Mouse (Mus musculus) heart, postnatal 0 days (tissue): Measurements from ENCODE around the gene Chga. TPM values are rescaled to one million over a fixed set of nuclear protein-coding genes. Genes with fewer than 3 reads are reported as not detected.

Source experiments
- ATAC-seq: fragments of 200-750 bp; cut with Nextera tagmentation; 2 replicates; pipeline ENCODE4 v1.8.0; 2017; ENCODE audit warnings: low read depth, moderate number of reproducible peaks, moderate library complexity; ENCODE audit not compliant: insufficient read depth
- DNase-seq: peaks from one replicate; pipeline ENCODE4 v3.0.0-alpha.2; 2016; ENCODE audit warnings: low spot score
- H3K27ac ChIP-seq: fragments of 300-500 bp; sonication (generic); 2 replicates; pipeline ENCODE4 v1.5.1; 2014; ENCODE audit warnings: low read depth, mild to moderate bottlenecking
- H3K27me3 ChIP-seq: fragments of 300-500 bp; sonication (generic); 2 replicates; pipeline ENCODE4 v1.6.1; 2014; ENCODE audit warnings: low read length, mixed read lengths; ENCODE audit not compliant: control insufficient read depth, insufficient read depth
- H3K36me3 ChIP-seq: fragments of 300-500 bp; sonication (generic); replicated peaks from 2 replicates; pipeline ENCODE4 v1.6.1; 2014; ENCODE audit warnings: low read length, mixed read lengths; ENCODE audit not compliant: control insufficient read depth, insufficient read depth
- H3K4me1 ChIP-seq: fragments of 300-500 bp; sonication (generic); 2 replicates; pipeline ENCODE4 v1.6.1; 2014; ENCODE audit warnings: antibody characterized with exemption; ENCODE audit not compliant: control insufficient read depth, insufficient read depth
- H3K4me2 ChIP-seq: fragments of 300-500 bp; sonication (generic); 2 replicates; pipeline ENCODE4 v1.6.1; 2014; ENCODE audit warnings: low read depth, mild to moderate bottlenecking, low read length, moderate library complexity
- H3K4me3 ChIP-seq: fragments of 300-500 bp; sonication (generic); 2 replicates; pipeline ENCODE4 v1.5.1; 2014; ENCODE audit warnings: low read depth, low read length
- H3K9ac ChIP-seq: fragments of 300-500 bp; sonication (generic); replicated peaks from 2 replicates; pipeline ENCODE4 v1.6.1; 2014; ENCODE audit warnings: low read depth, low read length, mixed read lengths
- H3K9me3 ChIP-seq: fragments of 300-500 bp; sonication (generic); replicated peaks from 2 replicates; pipeline ENCODE4 v1.6.1; 2016; ENCODE audit warnings: low read length; ENCODE audit not compliant: control insufficient read depth
- CTCF ChIP-seq: IDR thresholded peaks from 2 replicates; pipeline ENCODE4 v1.5.1; 2016; ENCODE audit warnings: antibody characterized with exemption, control low read depth, low read depth
- EP300 ChIP-seq: IDR thresholded peaks from 2 replicates; pipeline ENCODE4 v1.6.1; 2016; ENCODE audit warnings: antibody characterized with exemption, low read depth
- WGBS: fragments of 180-500 bp; shearing (Covaris S2); extraction: QIAGEN DNeasy Blood & Tissue Kit; methylation state at CpG from one replicate; pipeline ENCODE4 v1.1.7; 2014; 5-methylcytosine and 5-hydroxymethylcytosine counted together
- polyA plus RNA-seq: library from polyadenylated mRNA; unstranded; fragments of >200 nt; fragmentation: Nextera tagmentation; extraction: Ambion mirVana; gene quantifications from 2 replicates; pipeline ENCODE4 v1.2.1, GENCODE M21; 2015
- total RNA-seq: library from RNA; depleted of rRNA; stranded (reverse); fragments of >200 nt; gene quantifications from 2 replicates; pipeline ENCODE4 v1.2.3, GENCODE M21; 2014; ENCODE audit warnings: low replicate concordance

Gene Chga
- total and polyA plus RNA-seq, 2 experiments from 2014 or later = not detected

- TF ChIP-seq CTCF (no peak), EP300 (no peak)
- H3K27me3 ChIP-seq = no peaks in the 10 kb centered on the region
- ATAC-seq (no peak), DNase-seq (no peak)
- WGBS = 52% methylated on average over 7 of the region's 7 CpGs
- no peaks in the 10 kb centered on the region for H3K9me3 ChIP-seq
- H3K9ac ChIP-seq = no peak overlapping the region
- no peak overlapping the region for H3K27ac ChIP-seq
- H3K4me2 ChIP-seq = no peak overlapping the region
- no peak overlapping the region for H3K4me3 ChIP-seq
- H3K36me3 ChIP-seq = 0 out of 2 replicates have a peak, but pooled peaks cover 3% of the 10 kb centered on the region
- no peaks in the 10 kb centered on the region for H3K4me1 ChIP-seq
Observed at GRCm38 (mm10) chr12:102573036-102573435, 18.3 kb downstream of the Chga start.

- TF ChIP-seq CTCF (0 out of 2 replicates have a peak, but pooled peaks have one; percentile 3), EP300 (no peak)
- Histone ChIP-seq H3K27ac (no peak overlapping the region), H3K9ac (no peak overlapping the region), H3K4me2 (no peak overlapping the region), H3K9me3 (no peaks in the 10 kb centered on the region), H3K4me1 (no peaks in the 10 kb centered on the region), H3K27me3 (no peaks in the 10 kb centered on the region), H3K4me3 (no peak overlapping the region), H3K36me3 (0 out of 2 replicates have a peak, but pooled peaks cover 3% of the 10 kb centered on the region)
- 79% methylated on average over 5 of the region's 5 CpGs for WGBS
- no peak for DNase-seq
- no peak for ATAC-seq
Observed at GRCm38 (mm10) chr12:102575541-102576329, 21.0 kb downstream of the Chga start.

GRCm38 (mm10) chr12:102576659-102577398 lies 22.1 kb downstream of the Chga start:
- TF ChIP-seq EP300 (no peak), CTCF (no peak)
- Histone ChIP-seq H3K4me1 (no peaks in the 10 kb centered on the region), H3K4me2 (no peak overlapping the region), H3K4me3 (no peak overlapping the region), H3K9me3 (no peaks in the 10 kb centered on the region), H3K9ac (no peak overlapping the region), H3K27ac (no peak overlapping the region), H3K27me3 (no peaks in the 10 kb centered on the region), H3K36me3 (0 out of 2 replicates have a peak, but pooled peaks cover 3% of the 10 kb centered on the region)
- 85% methylated on average over 10 of the region's 10 CpGs for WGBS
- DNase-seq = no peak
- no peak for ATAC-seq

GRCm38 (mm10) chr12:102579041-102579440 lies 24.3 kb downstream of the Chga start:
- H3K27ac ChIP-seq = no peak overlapping the region
- DNase-seq (no peak), ATAC-seq (peak; percentile 79)
- WGBS = 43% methylated on average over 6 of the region's 6 CpGs
- no peak overlapping the region for H3K9ac ChIP-seq
- no peak overlapping the region for H3K4me2 ChIP-seq
- H3K9me3 ChIP-seq = no peaks in the 10 kb centered on the region
- peak; percentile 89 for TF ChIP-seq CTCF
- TF ChIP-seq EP300 = no peak
- no peaks in the 10 kb centered on the region for H3K4me1 ChIP-seq
- 0 out of 2 replicates have a peak, but pooled peaks cover 3% of the 10 kb centered on the region for H3K36me3 ChIP-seq
- no peaks in the 10 kb centered on the region for H3K27me3 ChIP-seq
- H3K4me3 ChIP-seq = no peak overlapping the region

GRCm38 (mm10) chr12:102581579-102582196 lies 26.9 kb downstream of the Chga start:
- 73% methylated on average over 5 of the region's 5 CpGs for WGBS
- no peak for ATAC-seq

More at GRCm38 (mm10) chr12:102581579-102582196, 26.9 kb downstream of the Chga start:
- Histone ChIP-seq H3K36me3 (0 out of 2 replicates have a peak, but pooled peaks cover 3% of the 10 kb centered on the region), H3K9ac (no peak overlapping the region), H3K4me3 (no peak overlapping the region), H3K9me3 (no peaks in the 10 kb centered on the region), H3K4me1 (peaks cover 7% of the 10 kb centered on the region; the same call in 1 of the 2 replicates), H3K4me2 (no peak overlapping the region), H3K27ac (no peak overlapping the region), H3K27me3 (no peaks in the 10 kb centered on the region)
- TF ChIP-seq EP300 (no peak), CTCF (no peak)
- no peak for DNase-seq
